ENCODE assay signal across 11 mouse cellular contexts in the genomic region with DNA sequence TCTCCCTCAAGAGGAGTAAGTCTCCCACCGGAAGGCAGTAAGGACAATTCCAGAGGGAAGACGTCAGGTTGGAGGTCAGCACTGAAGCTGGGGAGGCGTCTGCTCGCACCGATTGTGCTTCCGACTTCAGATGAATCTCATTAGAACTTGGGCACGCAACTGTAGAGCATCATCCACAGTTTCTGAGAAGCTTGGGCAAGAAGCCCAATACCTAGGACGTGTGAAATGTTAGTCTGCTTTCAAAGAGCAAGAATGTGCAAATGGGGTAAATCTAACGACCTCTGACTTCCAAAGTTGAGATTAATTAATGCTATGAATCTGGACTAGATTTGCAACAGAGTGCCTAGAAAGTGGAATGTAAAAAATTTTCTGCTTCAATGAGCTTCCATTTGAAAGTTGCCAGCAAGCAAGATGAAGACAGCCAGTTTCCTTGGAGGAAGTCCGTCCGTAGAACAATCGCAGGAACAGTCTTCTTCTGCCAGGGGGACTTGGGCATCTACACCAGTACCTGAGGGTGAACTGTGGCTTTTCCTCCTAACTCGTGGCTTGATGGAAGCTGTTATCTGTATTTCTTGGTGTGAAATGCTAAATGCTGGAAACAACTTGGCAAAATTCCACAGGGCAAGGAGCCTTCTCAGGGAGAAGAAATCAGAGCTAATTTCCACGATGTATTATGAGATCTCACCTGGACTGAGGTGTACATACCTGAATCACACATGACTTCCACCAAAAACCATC. TPM values are rescaled to one million over a fixed set of nuclear protein-coding genes. Genes with fewer than 3 reads are reported as not detected.
DNase-seq lines count a peak whose midpoint lies in the region; ATAC-seq lines count a peak whose summit lies in the region.
"Had no signal": no experiment of that assay in that cellular context is flagged by ENCODE, and none has a peak within 500 bp of the region (broad histone marks: within the 10 kb centered on the region; RNA-seq: fewer than 3 reads in every experiment).

No protein-coding gene starts in this region.

- H3K27ac ChIP-seq in heart, embryonic 13.5 days (replicated peaks): no peak overlapping the region
- H3K27ac ChIP-seq in midbrain, embryonic 13.5 days: no peak overlapping the region
- H3K27ac ChIP-seq in midbrain, embryonic 16.5 days (ENCODE audit: low read length): no peak overlapping the region
- H3K27ac ChIP-seq: limb, embryonic 10.5 days had no signal

- H3K4me3 ChIP-seq in heart, embryonic 13.5 days: no peak overlapping the region
- H3K4me3 ChIP-seq in midbrain, embryonic 13.5 days (replicated peaks): no peak overlapping the region
- H3K4me3 ChIP-seq in midbrain, embryonic 16.5 days (ENCODE audit: low read depth, low read length): no peak overlapping the region
- H3K4me3 ChIP-seq: limb, embryonic 10.5 days had no signal

- no peaks in the 10 kb centered on the region for H3K36me3 ChIP-seq in heart, embryonic 13.5 days
- H3K36me3 ChIP-seq in midbrain, embryonic 13.5 days: no peaks in the 10 kb centered on the region
- H3K36me3 ChIP-seq in midbrain, embryonic 16.5 days (ENCODE audit: control insufficient read depth, insufficient read depth, low read length): no peaks in the 10 kb centered on the region
- H3K36me3 ChIP-seq: limb, embryonic 10.5 days had no signal

- H3K9ac ChIP-seq in heart, embryonic 13.5 days: no peak overlapping the region
- H3K9ac ChIP-seq in midbrain, embryonic 13.5 days (replicated peaks): no peak overlapping the region
- H3K9ac ChIP-seq in midbrain, embryonic 16.5 days (ENCODE audit: low read depth, low read length): no peak overlapping the region

- no peak for DNase-seq in heart, adult 9 months (ENCODE audit: low spot score in 2 of 2)
- DNase-seq in kidney, adult 18-20 months: peak; percentile 51
- DNase-seq in retina, postnatal 1 day: peak; percentile 58
- DNase-seq in adrenal gland, adult (ENCODE audit: inconsistent age in 2 of 2, low spot score in 1 of 2): no peak
- DNase-seq in layer of hippocampus, postnatal 14 days (ENCODE audit: low spot score in 2 of 2): no peak
- DNase-seq: thymus, adult 18-20 months had no signal

- peak overlapping the region; percentile 10; the same call in 1 of the 2 replicates for H3K4me2 ChIP-seq in heart, embryonic 13.5 days
- no peak overlapping the region for H3K4me2 ChIP-seq in midbrain, embryonic 13.5 days (replicated peaks)
- H3K4me2 ChIP-seq in midbrain, embryonic 16.5 days (ENCODE audit: low read length): no peak overlapping the region

- no peaks in the 10 kb centered on the region for H3K9me3 ChIP-seq in heart, embryonic 13.5 days
- H3K9me3 ChIP-seq in midbrain, embryonic 13.5 days: no peaks in the 10 kb centered on the region
- no peaks in the 10 kb centered on the region for H3K9me3 ChIP-seq in midbrain, embryonic 16.5 days (replicated peaks; ENCODE audit: control insufficient read depth, low read length, poor library complexity, severe bottlenecking)
- H3K9me3 ChIP-seq: limb, embryonic 10.5 days had no signal

- no peaks in the 10 kb centered on the region for H3K27me3 ChIP-seq in heart, embryonic 13.5 days (replicated peaks)
- H3K27me3 ChIP-seq in midbrain, embryonic 13.5 days: no peaks in the 10 kb centered on the region
- no peaks in the 10 kb centered on the region for H3K27me3 ChIP-seq in midbrain, embryonic 16.5 days (ENCODE audit: control insufficient read depth, insufficient read depth, low read depth, low read length)
- H3K27me3 ChIP-seq: CH12.LX had no signal

- ATAC-seq in heart, embryonic 13.5 days (ENCODE audit: extremely low read depth, insufficient number of reproducible peaks, low FRiP score, low TSS enrichment): no peak
- ATAC-seq in midbrain, embryonic 13.5 days: 0 out of 2 replicates have a peak, but pooled peaks have one; percentile 14
- no peak for ATAC-seq in midbrain, embryonic 16.5 days

- WGBS in heart, embryonic 13.5 days: 35% methylated on average over 14 of the region's 14 CpGs
- WGBS in midbrain, embryonic 13.5 days: 50% methylated on average over 14 of the region's 14 CpGs
- 45% methylated on average over 14 of the region's 14 CpGs for WGBS in midbrain, embryonic 16.5 days

- H3K4me1 ChIP-seq in heart, embryonic 13.5 days: peaks cover 14% of the 10 kb centered on the region
- peaks cover 16% of the 10 kb centered on the region for H3K4me1 ChIP-seq in midbrain, embryonic 13.5 days (replicated peaks)
- H3K4me1 ChIP-seq in midbrain, embryonic 16.5 days (ENCODE audit: control insufficient read depth, insufficient read depth, low read length): peaks cover 4% of the 10 kb centered on the region; the same call in 1 of the 2 replicates

RNA-seq across cellular contexts. Expression of gene Csf1, which starts 47.9 kb away (rescaled TPM):
- polyA plus RNA-seq in heart, embryonic 13.5 days (2015; fragmentation: Nextera tagmentation; extraction: Ambion mirVana): 8.3 and 11.6 TPM in 2 replicates
- 4.9 and 5.3 TPM in 2 replicates for polyA plus RNA-seq in midbrain, embryonic 13.5 days (2015; fragmentation: Nextera tagmentation; extraction: Ambion mirVana)
- 6.0 and 6.3 TPM in 2 replicates for polyA plus RNA-seq in midbrain, embryonic 16.5 days (2015; fragmentation: Nextera tagmentation; extraction: Ambion mirVana)
- 10 to 100 TPM; 11.9 to 13.3 TPM for total RNA-seq in layer of hippocampus, postnatal 14 days (2021)

Comparison
In these comparisons a context has a peak if more than half of its experiments do, and no peak if none do; other contexts are left out.
1. DNase-seq: peak in kidney, adult 18-20 months (single experiment) and retina, postnatal 1 day (single experiment); none in heart, adult 9 months (0 of 2), adrenal gland, adult (0 of 2) and layer of hippocampus, postnatal 14 days (0 of 2).